Mouse (Mus musculus): ENCODE measurements at regions not wholly inside any gene's neighbourhood (a gene's known extent, or its start where the extent isn't known, plus 50 kb on each side); places are given as distances from the start of the nearest gene placed in this dataset.

DNA sequence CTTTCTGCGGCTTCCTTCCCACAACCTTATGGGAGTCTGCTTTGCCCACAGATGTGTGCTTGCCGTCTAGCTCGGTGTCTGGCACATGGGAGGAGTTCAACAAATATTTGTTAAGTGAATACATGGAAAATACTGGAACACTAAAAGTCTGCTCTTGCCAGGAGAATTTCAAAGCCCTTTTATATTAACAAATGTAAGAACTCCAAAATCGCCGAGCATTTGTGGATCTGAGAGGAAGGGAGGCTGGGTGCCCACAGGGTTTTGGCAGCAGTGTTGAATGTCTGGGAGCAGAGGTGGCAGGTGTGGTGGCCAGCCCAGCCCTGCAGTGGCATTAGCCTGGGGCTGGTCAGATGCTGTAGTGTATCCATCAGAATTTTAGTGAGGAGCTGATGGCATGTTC is 281.6 kb downstream of the Tbc1d1 start:
- H3K36me3 ChIP-seq (ENCODE audit: control insufficient read depth, insufficient read depth, low read length, poor library complexity, severe bottlenecking) = no peaks in the 10 kb centered on the region
- H3K27me3 ChIP-seq (ENCODE audit: control insufficient read depth, insufficient read depth, low read length, poor library complexity, severe bottlenecking) = no peaks in the 10 kb centered on the region
- DNase-seq (ENCODE audit: low read depth, low spot score) = no peak

DNA sequence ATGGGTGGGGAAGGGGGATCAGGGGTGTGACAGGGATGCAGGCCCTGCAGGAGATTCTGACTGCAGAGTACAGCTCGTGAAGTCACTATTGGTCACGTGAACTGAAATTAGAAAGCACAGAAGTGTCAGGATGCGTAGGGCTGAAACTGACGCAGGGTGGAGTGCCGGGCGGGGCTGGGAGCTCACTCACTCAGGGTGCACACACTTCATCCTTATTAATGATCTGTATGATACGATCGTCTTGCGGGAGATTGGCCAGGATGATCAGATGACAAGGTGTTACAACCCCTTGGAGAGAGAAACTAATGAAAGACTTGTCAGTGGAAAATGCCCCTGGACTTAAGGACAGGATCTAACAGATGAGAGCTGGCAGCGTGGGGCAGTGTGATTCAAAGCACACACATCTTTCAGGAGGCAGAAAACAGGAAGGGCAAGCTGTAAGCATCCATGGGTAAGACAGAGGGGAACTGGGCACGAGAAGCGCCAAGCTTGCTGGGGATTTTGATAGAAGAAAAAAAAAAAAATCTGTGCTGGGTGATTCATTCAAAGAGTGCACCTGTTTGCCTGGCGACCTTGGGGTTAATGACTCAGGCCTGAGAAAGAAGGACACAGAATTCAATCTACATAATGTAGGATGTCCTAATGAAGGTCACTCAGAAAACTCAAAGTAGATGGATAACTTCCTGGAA is 282.5 kb downstream of the Tbc1d1 start:
- Histone ChIP-seq H3K36me3 (ENCODE audit: control insufficient read depth, insufficient read depth, low read length, poor library complexity, severe bottlenecking) (no peaks in the 10 kb centered on the region), H3K27me3 (ENCODE audit: control insufficient read depth, insufficient read depth, low read length, poor library complexity, severe bottlenecking) (no peaks in the 10 kb centered on the region)
- peak; percentile 14 for DNase-seq (ENCODE audit: low read depth, low spot score)

DNA sequence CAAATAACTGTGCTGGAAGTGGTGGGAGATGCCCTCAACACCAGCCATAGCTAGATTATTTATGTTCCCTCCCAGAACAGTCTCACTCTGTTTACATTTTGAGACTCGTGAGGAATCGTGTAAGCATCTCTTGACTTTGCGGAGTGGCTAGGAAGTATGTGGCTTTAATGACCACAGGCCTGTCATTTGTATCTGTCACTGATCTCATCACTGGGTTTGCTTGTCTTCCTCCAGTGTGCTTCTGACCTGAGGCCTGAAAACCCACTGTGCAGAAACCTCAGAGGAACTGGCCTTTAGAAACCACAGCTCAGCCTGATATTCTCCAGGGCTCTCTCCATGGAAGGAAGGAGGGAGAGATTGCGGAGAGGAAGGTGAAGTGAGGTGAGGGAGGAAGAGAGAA is 291.7 kb downstream of the Tbc1d1 start:
- DNase-seq (ENCODE audit: low read depth, low spot score) = no peak
- no peaks in the 10 kb centered on the region for H3K36me3 ChIP-seq (ENCODE audit: control insufficient read depth, insufficient read depth, low read length, poor library complexity, severe bottlenecking)
- no peaks in the 10 kb centered on the region for H3K27me3 ChIP-seq (ENCODE audit: control insufficient read depth, insufficient read depth, low read length, poor library complexity, severe bottlenecking)

DNA sequence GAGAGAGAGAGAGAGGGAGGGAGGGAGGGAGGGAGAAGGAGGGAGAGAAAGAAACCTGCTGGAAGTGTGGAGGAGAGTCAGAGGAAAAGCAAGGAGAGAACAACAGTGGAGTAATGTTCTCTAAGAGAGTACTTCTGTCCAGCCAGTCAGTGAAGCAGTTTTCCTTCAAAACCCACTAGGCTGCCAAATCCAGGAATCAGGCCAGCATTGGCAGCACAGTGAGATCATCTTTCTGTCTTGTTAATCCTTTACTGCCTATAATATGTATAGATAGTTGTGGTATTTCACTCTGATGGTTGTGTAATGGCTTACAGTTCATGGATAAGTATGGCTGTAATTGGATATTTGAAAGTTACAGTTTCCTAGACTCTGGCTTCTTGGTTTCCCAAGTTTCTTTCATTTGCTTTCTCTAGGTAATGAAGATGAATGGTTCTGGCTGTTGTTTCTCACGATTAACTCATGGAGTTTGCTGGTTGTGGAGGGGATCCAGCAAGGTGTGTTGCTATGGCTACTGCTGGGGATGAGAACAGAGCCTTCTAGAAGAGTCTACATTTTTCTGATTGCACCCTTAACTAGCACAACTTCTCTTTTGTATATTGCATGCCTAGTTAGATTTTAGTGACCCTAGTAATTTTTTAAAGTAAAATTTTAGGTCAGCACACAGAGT is 296.7 kb downstream of the Tbc1d1 start:
- no peaks in the 10 kb centered on the region for H3K27me3 ChIP-seq (ENCODE audit: control insufficient read depth, insufficient read depth, low read length, poor library complexity, severe bottlenecking)
- DNase-seq (ENCODE audit: low read depth, low spot score) = no peak
- H3K36me3 ChIP-seq (ENCODE audit: control insufficient read depth, insufficient read depth, low read length, poor library complexity, severe bottlenecking) = no peaks in the 10 kb centered on the region

DNA sequence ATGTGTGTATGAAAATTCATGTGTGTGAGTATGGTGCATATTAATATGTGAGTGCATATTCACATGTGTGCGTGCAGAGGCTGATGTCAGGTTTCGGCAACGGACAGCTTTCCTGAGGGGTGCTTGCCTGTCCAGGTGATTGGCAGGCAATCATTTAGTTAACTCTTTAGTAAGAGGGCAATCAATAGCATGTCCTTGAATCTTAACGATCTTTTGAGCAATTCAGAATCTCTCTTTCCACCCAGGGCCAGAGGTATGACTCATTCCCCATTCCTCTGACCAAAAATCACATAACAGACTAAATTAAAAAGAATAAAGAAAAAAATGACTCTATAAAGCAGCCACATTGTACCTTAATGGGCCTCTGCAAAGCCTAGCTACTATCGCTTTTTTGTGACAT is 303.7 kb downstream of the Tbc1d1 start:
- no peak for DNase-seq (ENCODE audit: low read depth, low spot score)
- Histone ChIP-seq H3K36me3 (ENCODE audit: control insufficient read depth, insufficient read depth, low read length, poor library complexity, severe bottlenecking) (no peaks in the 10 kb centered on the region), H3K27me3 (ENCODE audit: control insufficient read depth, insufficient read depth, low read length, poor library complexity, severe bottlenecking) (no peaks in the 10 kb centered on the region)

DNA sequence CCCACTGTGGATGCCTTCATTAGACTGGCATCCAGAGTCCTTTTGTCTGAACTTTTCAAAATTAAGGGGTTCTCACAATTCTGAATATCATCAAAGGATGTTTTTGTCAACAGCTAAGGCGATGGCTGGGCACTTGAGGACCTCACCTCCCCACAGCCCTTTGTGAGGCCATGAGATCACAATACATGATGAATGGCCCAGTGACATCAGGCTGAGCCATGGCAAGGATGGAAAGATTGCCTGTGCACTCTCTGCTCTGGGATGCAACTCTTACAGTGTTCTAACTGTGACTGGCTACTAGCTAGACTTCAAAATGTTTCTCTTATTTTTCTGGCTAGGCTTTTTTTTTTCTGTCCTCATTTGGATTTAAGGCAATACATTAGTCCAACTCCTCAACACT is 304.8 kb downstream of the Tbc1d1 start:
- H3K27me3 ChIP-seq (ENCODE audit: control insufficient read depth, insufficient read depth, low read length, poor library complexity, severe bottlenecking) = no peaks in the 10 kb centered on the region
- DNase-seq (ENCODE audit: low read depth, low spot score) = no peak
- no peaks in the 10 kb centered on the region for H3K36me3 ChIP-seq (ENCODE audit: control insufficient read depth, insufficient read depth, low read length, poor library complexity, severe bottlenecking)

DNA sequence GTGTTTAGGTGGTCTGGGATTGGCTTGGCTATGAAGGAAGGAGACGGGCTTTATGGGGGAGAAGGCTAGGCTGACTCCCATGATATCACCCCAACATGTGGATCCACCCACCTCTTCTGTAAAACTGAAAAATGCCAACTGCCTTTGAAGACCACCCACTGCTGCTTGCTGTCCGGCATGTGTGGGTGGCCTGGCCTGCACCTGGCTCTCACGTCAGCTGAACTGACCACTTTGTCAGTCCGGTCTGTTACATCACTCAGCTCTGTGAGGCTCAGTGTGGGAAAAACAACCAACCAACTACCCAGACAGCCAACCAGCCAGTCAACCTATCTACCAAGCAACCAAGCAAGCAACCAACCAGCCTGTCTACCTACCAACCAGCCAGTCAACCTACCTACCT is 305.5 kb downstream of the Tbc1d1 start:
- Histone ChIP-seq H3K27me3 (ENCODE audit: control insufficient read depth, insufficient read depth, low read length, poor library complexity, severe bottlenecking) (no peaks in the 10 kb centered on the region), H3K36me3 (ENCODE audit: control insufficient read depth, insufficient read depth, low read length, poor library complexity, severe bottlenecking) (no peaks in the 10 kb centered on the region)
- no peak for DNase-seq (ENCODE audit: low read depth, low spot score)

DNA sequence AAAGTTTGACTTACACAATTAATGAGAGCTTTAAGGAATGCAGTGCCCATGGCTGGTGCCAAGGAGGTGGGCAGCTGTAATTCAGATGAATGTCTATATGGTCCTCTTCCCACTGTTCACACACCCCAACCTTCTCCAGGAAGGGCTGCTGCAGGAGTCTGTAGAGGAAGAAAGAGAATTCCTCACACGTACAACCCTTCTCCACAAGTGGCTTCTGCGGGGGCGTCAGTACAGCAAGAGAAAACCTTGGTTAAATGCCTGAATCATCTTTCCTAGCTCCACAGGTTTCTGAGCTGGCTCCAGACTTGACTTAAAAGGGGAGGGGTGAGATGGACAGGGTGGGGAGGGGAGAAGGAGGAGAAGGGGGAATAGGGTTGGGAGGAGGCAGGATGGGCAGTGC is 306.3 kb downstream of the Tbc1d1 start:
- no peak for DNase-seq (ENCODE audit: low read depth, low spot score)
- Histone ChIP-seq H3K27me3 (ENCODE audit: control insufficient read depth, insufficient read depth, low read length, poor library complexity, severe bottlenecking) (no peaks in the 10 kb centered on the region), H3K36me3 (ENCODE audit: control insufficient read depth, insufficient read depth, low read length, poor library complexity, severe bottlenecking) (no peaks in the 10 kb centered on the region)

DNA sequence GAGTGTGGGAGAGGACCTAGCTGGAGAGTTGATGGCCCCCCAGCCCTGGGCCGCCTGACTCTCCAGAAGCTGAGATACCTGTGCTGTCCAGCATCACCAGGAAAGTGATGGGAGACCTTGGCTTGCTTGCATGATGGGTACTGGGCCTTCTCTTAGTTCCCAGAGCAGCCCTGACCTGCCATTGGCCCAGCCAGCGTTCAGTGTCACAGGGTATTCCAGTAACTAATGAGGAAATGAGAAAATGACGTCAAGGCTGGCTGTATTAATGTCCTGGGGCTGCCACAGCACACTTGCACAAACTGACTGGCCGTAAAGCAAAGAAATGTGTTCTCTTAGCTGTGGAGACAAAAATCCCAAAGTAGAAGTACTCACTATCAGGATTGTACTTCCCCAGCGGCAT is 307.5 kb downstream of the Tbc1d1 start:
- Histone ChIP-seq H3K27me3 (ENCODE audit: control insufficient read depth, insufficient read depth, low read length, poor library complexity, severe bottlenecking) (no peaks in the 10 kb centered on the region), H3K36me3 (ENCODE audit: control insufficient read depth, insufficient read depth, low read length, poor library complexity, severe bottlenecking) (no peaks in the 10 kb centered on the region)
- peak; percentile 21 for DNase-seq (ENCODE audit: low read depth, low spot score)

DNA sequence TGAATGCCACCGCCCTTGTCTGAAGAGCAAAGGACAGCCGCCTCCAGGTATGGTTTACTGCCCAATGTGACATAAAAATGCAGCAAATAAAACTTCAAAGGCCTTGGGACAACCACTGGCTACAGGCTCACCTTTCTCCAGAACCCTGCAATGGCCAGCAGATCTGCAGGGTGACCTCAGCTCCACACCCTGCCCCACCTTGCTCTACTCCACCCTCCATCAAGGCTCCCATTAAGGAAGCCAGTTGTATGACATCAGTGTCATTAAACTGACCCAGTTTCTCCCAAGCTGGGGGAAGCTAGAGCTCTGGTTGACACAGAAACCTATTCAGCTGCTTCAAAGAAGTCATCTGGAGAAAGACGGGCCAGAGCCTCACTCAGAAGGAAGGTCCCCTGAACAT is 310.2 kb downstream of the Tbc1d1 start:
- DNase-seq (ENCODE audit: low read depth, low spot score) = no peak
- no peaks in the 10 kb centered on the region for H3K27me3 ChIP-seq (ENCODE audit: control insufficient read depth, insufficient read depth, low read length, poor library complexity, severe bottlenecking)

DNA sequence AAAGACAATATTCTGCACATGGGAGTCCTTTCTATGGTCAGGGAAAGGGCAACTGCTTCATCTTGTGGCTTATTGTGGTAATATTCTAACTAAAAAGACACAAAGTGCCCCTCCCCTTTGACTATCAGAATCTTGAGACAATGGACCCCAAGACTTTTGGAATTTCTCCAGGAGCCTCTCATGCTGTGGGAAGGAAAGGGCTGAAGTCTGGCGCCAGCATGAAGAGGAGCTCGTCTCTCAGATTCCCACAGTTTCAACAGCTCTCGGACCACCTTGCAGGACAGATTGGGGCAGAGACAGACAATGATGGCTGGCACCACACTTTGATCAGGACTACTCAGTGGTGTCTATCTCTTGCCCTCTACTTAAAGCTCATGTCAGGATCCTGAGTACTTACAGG is 311.8 kb downstream of the Tbc1d1 start:
- DNase-seq (ENCODE audit: low read depth, low spot score) = no peak

More for the DNA sequence above, 310.2 kb downstream of the Tbc1d1 start:
- no peaks in the 10 kb centered on the region for H3K36me3 ChIP-seq (ENCODE audit: control insufficient read depth, insufficient read depth, low read length, poor library complexity, severe bottlenecking)

DNA sequence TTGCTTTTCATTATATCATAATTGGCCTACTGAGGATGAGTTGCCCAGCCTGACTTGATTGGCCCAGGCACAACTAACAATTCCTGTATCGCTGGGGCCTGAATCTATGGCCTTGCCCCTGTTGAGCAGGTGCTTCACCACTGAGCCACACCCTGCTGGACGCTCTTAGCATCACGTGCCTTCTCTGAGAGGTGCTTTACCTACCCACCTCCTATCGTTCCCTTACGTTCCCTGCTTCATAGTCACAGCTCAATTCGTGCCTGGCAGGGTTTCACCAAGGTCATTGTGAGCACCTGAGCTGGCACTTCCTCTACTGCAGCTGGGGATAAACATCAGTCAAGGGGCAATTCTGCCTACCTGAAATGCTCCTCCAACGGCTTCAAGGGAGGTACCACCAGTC is 312.2 kb downstream of the Tbc1d1 start:
- H3K36me3 ChIP-seq (ENCODE audit: control insufficient read depth, insufficient read depth, low read length, poor library complexity, severe bottlenecking) = no peaks in the 10 kb centered on the region
- no peak for DNase-seq (ENCODE audit: low read depth, low spot score)

More for the DNA sequence above, 311.8 kb downstream of the Tbc1d1 start:
- Histone ChIP-seq H3K36me3 (ENCODE audit: control insufficient read depth, insufficient read depth, low read length, poor library complexity, severe bottlenecking) (no peaks in the 10 kb centered on the region), H3K27me3 (ENCODE audit: control insufficient read depth, insufficient read depth, low read length, poor library complexity, severe bottlenecking) (no peaks in the 10 kb centered on the region)

DNA sequence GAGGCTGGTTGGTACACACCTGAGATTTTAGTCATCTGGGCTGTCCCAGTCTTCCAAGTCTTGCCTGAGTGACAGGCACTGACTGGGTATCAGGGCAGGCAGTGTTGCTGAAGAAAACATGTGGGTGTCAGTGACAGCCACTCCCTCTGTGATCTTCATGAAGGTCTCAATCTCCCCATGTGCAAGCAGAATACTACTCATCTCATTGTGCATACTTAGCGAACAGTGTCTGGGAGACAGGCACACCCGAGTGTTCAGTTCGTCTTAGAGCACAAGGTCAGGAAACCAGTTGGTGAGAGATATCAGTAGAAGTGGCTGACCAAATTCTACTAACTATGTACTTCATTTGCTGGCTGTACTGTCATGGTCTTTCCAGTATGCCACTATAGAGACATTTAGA is 315.9 kb downstream of the Tbc1d1 start:
- Histone ChIP-seq H3K27me3 (ENCODE audit: control insufficient read depth, insufficient read depth, low read length, poor library complexity, severe bottlenecking) (no peaks in the 10 kb centered on the region), H3K36me3 (ENCODE audit: control insufficient read depth, insufficient read depth, low read length, poor library complexity, severe bottlenecking) (no peaks in the 10 kb centered on the region)
- DNase-seq (ENCODE audit: low read depth, low spot score) = no peak

More for the DNA sequence above, 312.2 kb downstream of the Tbc1d1 start:
- H3K27me3 ChIP-seq (ENCODE audit: control insufficient read depth, insufficient read depth, low read length, poor library complexity, severe bottlenecking) = no peaks in the 10 kb centered on the region

DNA sequence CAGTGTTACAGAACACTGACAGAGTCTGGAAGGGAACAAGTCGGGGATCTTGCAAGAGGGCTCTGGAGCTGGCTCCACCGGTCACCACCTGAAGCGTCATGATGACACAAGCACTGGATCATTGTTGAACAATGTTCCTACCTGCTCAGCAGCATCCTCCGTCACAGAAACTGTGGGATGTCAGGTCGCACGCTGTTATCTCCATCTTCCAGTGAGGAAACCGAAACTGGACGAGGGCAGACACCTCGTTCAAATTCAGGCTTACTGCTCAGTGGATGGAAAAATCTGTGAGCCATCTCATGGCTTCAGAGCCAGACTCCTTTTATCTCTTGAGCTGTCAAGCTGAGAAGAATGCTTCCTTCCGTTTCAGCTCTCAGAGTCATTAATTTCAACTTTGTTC is 316.3 kb downstream of the Tbc1d1 start:
- H3K36me3 ChIP-seq (ENCODE audit: control insufficient read depth, insufficient read depth, low read length, poor library complexity, severe bottlenecking) = no peaks in the 10 kb centered on the region
- no peaks in the 10 kb centered on the region for H3K27me3 ChIP-seq (ENCODE audit: control insufficient read depth, insufficient read depth, low read length, poor library complexity, severe bottlenecking)
- DNase-seq (ENCODE audit: low read depth, low spot score) = no peak

DNA sequence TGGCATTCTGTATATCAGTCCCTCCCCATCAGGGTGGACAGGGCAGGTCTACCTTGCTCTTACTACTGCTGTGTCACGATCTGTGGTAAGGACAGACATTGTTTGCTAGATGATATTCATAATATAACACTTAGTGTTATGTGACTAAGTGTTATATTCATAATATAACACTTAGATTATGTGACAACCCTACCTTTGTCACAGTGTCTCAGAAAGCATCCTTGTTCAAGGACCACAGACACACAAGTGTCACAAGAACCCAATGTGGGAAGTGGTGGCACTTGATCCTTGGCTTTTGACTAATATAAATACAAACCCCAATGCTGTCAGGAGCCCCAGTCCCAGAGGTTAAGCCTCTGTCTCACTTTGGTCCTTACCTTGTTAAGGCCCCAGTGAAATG is 318.8 kb downstream of the Tbc1d1 start:
- no peak for DNase-seq (ENCODE audit: low read depth, low spot score)
- Histone ChIP-seq H3K27me3 (ENCODE audit: control insufficient read depth, insufficient read depth, low read length, poor library complexity, severe bottlenecking) (no peaks in the 10 kb centered on the region), H3K36me3 (ENCODE audit: control insufficient read depth, insufficient read depth, low read length, poor library complexity, severe bottlenecking) (no peaks in the 10 kb centered on the region)
